ENCODE assay signal across 18 mouse cellular contexts in the genomic region with DNA sequence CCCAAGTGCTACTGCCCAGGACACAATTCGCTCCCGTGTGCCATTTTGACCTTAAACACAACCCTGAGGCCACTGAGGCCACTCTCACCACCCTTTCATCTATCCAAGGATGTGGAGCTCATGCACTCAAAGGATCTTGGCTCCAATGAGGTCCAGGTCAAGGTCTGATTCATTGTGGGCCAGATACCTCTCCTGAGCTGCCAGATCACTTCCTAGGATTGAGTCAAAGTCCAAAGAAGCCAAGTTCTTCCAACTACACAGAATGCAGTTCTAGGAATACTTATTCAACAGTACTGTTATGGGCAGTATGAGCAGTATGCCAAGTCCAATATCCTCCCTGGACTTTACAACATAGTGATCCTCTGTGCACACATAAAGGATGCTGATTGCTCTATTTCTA.
"Had no signal": no experiment of that assay in that cellular context is flagged by ENCODE, and none has a peak within 500 bp of the region (broad histone marks: within the 10 kb centered on the region; RNA-seq: fewer than 3 reads in every experiment).

No protein-coding gene starts in this region.

- H3K9ac ChIP-seq: intestine, embryonic 15.5 days; liver, embryonic 13.5 days; lung, embryonic 14.5 days; midbrain, embryonic 12.5 days; midbrain, embryonic 15.5 days; neural tube, embryonic 12.5 days; neural tube, embryonic 15.5 days had no signal

- H3K4me2 ChIP-seq: intestine, embryonic 15.5 days; liver, embryonic 13.5 days; lung, embryonic 14.5 days; midbrain, embryonic 12.5 days; midbrain, embryonic 15.5 days; neural tube, embryonic 12.5 days; neural tube, embryonic 15.5 days had no signal

- H3K36me3 ChIP-seq: intestine, embryonic 15.5 days; liver, embryonic 13.5 days; midbrain, embryonic 12.5 days; midbrain, embryonic 15.5 days; neural tube, embryonic 12.5 days; neural tube, embryonic 15.5 days had no signal

- H3K27ac ChIP-seq: intestine, embryonic 15.5 days; left cerebral cortex, adult 2 months; liver, embryonic 13.5 days; macrophage; midbrain, embryonic 12.5 days; midbrain, embryonic 15.5 days; neural tube, embryonic 12.5 days; neural tube, embryonic 15.5 days; stomach, postnatal 0 days had no signal

- H3K4me3 ChIP-seq: intestine, embryonic 15.5 days; left cerebral cortex, adult 2 months; liver, embryonic 13.5 days; midbrain, embryonic 12.5 days; midbrain, embryonic 15.5 days; neural tube, embryonic 12.5 days; neural tube, embryonic 15.5 days had no signal

- ATAC-seq: hindbrain, embryonic 16.5 days; intestine, embryonic 15.5 days; lung, postnatal 0 days; midbrain, embryonic 15.5 days had no signal

- H3K9me3 ChIP-seq: intestine, embryonic 15.5 days; liver, embryonic 13.5 days; midbrain, embryonic 12.5 days; midbrain, embryonic 15.5 days; neural tube, embryonic 12.5 days; neural tube, embryonic 15.5 days had no signal

- H3K27me3 ChIP-seq: intestine, embryonic 15.5 days; liver, embryonic 13.5 days; midbrain, embryonic 12.5 days; midbrain, embryonic 15.5 days; neural tube, embryonic 12.5 days; neural tube, embryonic 15.5 days had no signal

- H3K4me1 ChIP-seq: intestine, embryonic 15.5 days; liver, embryonic 13.5 days; midbrain, embryonic 12.5 days; midbrain, embryonic 15.5 days; neural tube, embryonic 12.5 days; neural tube, embryonic 15.5 days had no signal

- DNase-seq: layer of hippocampus, postnatal 36 days; liver, embryonic 13.5 days; right cerebral cortex, adult 18-20 months; right cerebral cortex, postnatal 14 days; right cerebral cortex, postnatal 4 days; thymus, adult 2 months; thymus, postnatal 25 days had no signal
